Mouse (Mus musculus): ENCODE results near the gene Pdp2.
"Not testable (repeated sequence)": the region's sequence is repeated elsewhere in the genome, so short reads cannot be mapped to it uniquely, and the experiment has no call there.

Pdp2 gene

DNA sequence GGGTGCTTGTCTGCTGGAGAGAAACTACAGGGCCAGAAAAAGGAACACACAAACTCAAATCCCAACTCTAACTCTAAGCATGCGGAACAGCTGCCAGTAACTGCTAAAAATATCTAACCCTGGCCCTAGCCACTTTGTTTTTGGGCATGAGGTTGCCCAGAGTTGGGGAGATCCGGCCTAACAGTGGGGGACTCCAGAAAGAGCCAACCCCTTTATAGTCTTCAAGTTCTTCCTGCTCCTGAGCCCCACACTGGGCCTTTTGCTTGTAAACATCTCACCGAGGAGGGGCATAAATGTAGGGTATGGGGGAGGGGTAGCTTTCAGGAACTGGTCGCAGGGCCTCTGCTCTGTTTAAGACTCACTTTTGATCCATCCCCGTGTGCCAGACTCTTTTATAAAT lies 40.7 kb downstream of the Pdp2 start:
- DNase-seq (ENCODE audit: low spot score in 2 of 2), result peak in 1 of 2 experiments; percentile 50

DNA sequence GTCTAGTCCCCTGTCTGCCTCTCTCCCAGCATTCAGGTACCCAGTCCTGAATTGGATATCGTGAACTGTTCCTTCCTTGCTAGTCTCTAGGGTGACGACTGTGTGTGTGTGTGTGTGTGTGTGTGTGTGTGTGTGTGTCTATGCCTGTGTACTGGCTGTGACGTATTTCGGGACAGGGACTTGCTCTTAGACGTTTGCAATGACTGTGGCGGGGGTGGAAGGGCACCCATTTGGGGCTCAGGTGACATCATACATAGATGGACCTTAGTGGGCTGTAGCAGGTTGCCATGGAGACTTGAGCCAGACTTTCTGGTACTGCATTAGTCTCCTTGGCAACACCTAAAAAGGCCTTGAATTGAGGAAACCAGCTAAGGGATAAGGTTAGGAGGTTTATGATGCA lies 41.2 kb downstream of the Pdp2 start:
- no peak for DNase-seq (ENCODE audit: low spot score in 2 of 2)

DNA sequence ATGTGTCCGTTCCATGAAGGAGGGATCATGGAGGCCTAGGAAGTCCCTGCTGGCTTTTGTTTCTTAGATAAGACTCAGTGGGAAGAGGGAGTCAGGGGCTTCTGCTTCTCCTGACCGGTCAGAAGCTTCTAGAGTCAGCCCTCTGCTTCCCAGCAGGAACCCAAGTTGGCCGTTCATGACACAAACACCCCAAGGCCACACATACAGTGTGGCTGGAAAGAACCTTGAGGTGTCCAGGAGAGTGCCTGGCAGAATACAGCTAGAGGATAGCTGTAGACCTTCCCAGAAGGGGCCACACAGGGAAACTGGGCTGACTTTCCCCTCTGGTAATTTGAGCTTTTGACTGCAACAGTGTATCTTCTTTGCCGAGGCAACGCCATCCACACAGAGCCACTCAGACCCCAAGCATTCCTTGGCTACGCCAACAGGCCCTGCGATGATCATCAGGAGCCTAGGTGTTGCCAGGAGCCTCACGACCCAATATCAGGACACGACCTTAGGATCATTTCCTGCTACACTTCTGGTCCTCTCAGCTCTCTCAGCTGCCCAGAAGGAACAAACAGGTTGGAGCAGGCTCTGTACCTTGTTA lies 42.0 kb downstream of the Pdp2 start:
- DNase-seq (ENCODE audit: low spot score in 2 of 2), result peak; percentile 65 to 69

DNA sequence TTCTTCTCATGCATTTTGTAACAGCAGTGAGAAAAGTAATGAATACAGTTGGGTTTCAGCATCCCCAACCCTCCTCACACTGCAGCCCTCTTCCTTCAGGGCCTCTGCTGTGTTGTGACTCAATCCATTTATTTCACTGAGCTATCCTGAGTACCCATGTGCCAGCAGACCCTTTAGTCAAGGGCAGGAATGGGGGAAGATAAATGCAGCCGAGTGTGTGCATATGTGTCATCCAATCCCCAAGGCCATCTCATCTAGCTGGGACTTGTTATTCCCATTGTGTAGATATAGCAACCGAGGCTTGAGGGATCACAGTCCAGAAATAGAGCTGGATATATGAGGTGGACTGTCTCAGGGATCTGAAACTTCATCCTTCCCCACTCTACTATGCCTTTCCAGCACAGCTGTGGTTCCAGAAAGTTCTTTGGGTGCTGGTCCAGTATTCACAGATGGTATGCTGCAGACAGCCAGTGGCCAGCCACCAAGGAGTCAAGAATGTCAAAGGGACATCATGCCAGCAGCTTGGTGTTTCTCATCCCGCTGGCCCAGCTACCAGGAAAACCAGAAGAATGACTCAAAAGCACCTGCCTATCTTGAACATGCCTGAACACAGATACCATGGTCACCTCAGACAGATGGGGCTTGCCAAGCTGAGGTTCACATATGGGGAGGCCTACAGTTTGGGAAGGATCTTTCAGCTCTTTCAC lies 43.9 kb downstream of the Pdp2 start:
- peak; percentile 1 for DNase-seq (ENCODE audit: low spot score in 2 of 2)

DNA sequence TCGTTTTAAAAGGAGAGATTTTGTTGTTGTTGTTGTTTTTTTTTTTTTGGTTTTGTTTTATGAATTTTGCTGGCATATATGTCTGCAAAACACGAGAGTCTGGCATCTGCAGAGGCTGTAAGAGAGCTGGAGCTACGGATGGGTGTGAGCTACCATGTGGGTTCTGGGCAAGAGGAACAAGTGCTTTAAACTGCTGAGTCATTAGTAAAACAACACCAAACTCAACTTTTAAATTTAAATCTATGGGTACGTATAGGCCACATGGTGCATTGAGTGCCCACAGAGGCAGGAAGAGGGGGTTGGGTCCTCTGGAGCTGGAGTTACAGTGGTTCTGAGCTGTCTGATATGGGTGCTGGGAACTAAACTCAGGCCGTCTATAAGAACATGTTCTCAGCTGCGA lies 46.8 kb downstream of the Pdp2 start:
- DNase-seq (ENCODE audit: low spot score in 2 of 2), result peak in 1 of 2 experiments; percentile 0

DNA sequence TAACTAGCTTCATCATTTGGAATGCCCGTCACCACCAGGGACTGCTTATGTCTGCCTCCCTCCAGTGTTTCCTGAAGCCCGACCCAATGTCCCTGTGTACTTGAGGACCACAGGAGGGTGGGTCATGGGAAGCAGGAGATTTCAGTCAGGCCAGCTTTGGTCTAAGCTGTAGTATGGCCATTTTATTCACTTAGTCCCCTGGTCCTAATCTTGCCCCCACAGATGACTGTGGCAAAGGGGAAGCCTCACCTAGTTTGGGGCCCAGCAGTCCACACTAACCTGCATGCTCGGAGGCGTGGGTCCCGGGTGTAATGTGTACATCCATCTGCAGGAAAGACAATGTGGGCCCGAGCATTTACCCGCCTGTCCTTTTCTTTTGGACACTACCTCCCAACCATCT lies 49.0 kb downstream of the Pdp2 start:
- DNase-seq (ENCODE audit: low spot score in 2 of 2), result peak in 1 of 2 experiments; percentile 0

DNA sequence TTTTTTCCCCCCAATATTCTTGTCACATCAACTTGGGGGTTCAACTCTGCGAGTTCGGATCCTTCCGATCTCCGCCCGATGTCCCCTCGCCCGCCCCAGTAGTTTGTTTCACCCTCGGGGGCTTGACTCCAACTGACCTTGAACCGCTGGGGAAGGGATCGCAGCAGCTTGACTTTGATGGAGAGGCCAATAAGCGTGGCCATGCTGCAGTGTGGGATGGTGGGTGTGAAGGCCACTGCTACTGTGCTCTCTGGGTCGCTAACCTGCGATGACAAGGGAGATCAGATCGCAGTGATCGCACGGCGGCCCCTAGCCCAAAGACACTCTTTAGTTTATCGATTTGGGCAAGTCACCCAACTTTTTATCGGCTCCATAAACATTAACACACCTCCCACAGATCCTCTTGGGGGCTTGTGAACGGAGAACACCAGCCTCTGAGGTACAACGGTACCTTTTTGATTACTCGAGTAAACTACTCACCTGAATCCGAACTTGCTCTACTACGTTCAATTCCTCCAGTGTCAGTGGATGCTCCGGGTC lies 49.6 kb downstream of the Pdp2 start:
- peak in 1 of 2 experiments; percentile 2 for DNase-seq (ENCODE audit: low spot score in 2 of 2)

DNA sequence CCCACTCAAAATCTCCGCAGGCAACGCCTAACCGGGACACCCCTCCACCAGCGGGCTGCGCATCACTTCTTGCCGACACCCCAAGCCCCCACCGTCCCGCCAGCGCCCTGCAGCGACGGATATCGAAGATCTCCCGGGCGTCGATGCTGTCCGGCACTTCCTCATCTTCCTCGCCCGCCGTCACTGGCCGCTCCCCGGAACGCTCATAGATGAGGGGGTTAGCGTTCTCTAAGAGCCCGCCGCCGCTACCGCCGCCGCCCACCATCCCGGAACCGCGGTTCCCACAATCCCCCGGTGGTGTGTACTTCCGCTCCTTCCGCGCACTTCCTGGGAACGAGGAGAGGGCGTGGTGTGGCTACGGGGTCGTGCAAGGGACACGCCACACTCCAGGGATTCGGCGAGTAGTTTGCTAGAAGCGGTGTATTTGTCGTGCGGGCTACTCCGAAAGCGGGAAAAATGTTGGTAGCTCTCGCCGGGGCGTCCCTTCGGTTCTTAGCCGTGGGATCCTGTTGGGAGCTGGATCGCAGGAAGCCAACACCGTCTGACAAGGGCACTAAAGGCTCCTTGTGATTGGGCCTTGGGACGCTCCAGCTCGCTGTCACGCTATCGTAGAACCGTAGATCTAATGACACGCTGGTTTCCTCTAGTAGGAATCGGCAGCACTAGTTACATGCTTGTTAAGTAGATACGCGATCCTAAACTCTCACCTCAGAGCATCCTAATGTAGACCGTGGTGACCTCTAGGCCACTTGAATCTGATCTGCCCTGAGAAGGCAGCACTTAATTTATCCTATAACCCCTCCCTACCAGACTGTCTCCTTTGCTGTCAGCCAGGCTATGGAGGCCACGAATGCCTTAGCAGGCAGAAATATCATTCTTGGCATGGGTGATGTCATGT lies 50.4 kb downstream of the Pdp2 start, which contains the start of gene Ciao2b:
Gene Ciao2b (minus strand): TSS at position 540 of the 898 bp plus-strand sequence.
- peak; percentile 85 to 88 for DNase-seq (ENCODE audit: low spot score in 2 of 2)

DNA sequence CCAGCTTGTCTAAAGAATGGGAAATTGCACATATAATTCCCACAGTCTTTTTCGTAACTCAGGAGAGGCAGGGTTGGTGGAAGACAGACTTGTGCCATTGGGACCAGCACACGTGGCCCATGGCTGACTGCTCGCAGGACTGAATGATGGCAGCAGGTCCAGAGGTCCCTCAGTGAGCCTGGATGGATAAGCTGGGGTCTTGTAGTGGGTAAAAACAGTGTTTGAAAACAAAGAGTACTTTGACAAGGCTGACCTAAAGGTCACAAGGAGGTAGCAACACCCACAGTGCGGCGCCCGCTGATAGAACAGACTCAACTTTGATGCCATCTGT lies 51.0 kb downstream of the Pdp2 start:
- DNase-seq (ENCODE audit: low spot score in 2 of 2), result no peak

DNA sequence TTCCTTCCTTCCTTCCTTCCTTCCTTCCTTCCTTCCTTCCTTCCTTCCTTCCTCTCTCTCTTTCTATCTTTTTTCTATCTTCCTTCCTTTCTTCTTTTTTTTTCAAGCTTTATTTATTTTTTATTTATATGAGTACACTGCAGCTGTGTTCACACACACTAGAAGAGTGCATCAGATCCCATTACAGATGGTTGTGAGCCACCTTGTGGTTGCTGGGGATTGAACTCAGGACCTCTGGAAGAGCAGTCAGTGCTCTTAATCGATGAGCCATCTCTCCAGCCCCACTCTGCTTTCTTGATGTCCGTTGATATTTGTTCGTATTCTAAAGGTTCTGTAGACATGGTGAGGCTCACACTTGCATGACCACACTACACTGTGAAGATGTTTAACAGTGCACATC lies 52.9 kb downstream of the Pdp2 start:
- DNase-seq (ENCODE audit: low spot score in 2 of 2), result not testable (repeated sequence)
